Mouse (Mus musculus) brain, adult 2 months (tissue): ENCODE results near the gene Txnrd2.

ENCODE experiments used
- DNase-seq: peaks from one replicate; pipeline ENCODE4 v3.0.0; 2011; ENCODE audit warnings: low read depth, low spot score

Txnrd2 gene

DNA sequence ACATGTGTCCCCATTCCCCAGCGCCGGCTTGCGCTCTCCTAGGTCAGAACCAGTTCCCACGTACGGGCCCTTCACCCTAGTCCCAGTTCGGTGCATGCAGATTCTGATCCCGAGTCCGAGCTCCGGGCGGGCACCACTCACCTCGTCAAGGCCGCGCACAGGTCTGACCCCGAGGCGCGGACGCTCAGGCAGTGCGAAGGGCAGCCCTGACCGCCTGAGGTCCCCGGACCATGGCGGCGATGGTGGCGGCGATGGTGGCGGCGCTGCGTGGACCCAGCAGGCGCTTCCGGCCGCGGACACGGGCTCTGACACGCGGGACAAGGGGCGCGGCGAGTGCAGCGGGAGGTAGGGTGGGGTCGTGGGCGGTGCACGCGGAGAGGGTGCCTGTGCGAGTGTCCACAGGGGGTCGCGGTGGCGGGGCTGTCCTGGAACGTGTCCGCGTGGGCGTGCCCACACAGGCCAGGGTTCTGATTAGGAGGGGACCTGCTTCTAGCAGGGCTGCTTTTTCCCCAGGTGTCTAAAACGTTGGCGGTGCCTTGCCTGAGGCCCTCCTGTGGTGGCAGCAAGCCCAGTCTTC is at the start of gene Txnrd2:
Gene Txnrd2 (plus strand): TSS at position 170 of the 577 bp plus-strand sequence.
- DNase-seq = peak; percentile 77

DNA sequence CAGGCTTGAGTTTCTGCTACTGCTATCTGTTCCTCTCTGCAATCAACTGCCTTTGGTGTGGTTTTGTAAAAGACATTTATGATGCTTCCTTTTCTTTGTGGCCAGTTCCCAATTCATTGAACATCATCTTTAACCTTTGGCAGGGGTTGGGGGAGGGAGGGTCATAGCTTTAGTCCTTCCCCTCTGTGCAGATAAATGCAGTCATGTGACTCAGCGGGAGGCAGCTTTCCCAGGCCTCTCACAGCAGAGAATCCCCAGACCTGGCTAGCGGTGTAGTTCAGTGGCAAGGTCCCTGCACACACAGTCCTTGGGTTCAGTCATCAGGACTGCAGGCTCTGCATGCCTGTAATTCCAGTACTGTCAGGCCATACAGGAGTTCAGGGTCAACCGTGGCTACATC is 49.0 kb upstream of the Txnrd2 start:
- DNase-seq = no peak

DNA sequence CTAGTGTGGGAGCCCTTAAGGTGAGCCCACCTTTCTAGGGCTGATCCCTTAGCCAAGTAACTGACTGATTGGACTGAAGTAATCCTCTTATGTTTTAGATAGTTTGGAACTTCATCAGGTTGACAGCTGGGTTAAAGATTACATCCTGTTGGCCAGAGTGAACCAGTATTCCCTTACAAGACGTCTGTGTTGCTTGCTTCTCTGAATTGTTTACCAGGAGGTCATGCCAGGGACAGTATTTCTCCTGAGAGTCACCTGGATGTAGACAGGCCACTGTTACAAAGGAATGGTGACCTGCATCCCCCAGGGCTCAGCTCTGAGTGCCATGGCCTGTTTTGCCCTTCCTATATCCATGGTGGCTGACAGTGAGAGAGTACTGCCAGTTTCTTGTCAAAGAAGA is 47.7 kb upstream of the Txnrd2 start:
- no peak for DNase-seq

DNA sequence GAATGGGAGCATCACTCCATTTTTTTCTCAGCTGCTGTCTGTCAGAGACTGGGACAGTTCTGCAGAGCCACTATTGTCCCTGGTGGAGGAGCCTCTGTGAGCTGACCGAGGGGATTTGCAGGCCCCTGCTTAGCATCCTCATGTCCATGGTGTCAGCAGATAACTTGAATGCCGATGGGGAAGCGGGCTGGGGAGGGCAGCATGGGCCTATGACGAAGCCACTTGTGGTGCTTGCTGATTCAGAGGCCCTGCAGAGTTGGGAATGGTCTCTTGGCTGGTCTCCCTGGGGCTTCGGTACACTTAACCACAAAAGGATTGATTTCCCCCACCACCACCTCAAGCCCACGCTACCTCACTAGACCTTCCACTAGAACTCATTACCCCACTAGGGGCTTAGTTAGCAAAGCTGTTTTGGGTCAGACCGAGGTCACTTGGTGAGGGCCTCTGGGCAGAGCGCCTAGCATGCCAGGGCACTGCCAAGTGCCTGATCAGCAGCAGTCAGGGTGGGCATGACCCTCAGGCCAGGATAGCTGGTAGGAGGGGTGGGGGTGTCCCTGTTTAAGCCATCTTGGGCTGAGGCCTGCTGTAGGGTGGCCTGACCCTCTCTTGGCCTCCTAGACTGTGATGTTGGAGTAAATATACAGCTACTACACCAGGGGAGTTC is 46.7 kb upstream of the Txnrd2 start:
- no peak for DNase-seq

DNA sequence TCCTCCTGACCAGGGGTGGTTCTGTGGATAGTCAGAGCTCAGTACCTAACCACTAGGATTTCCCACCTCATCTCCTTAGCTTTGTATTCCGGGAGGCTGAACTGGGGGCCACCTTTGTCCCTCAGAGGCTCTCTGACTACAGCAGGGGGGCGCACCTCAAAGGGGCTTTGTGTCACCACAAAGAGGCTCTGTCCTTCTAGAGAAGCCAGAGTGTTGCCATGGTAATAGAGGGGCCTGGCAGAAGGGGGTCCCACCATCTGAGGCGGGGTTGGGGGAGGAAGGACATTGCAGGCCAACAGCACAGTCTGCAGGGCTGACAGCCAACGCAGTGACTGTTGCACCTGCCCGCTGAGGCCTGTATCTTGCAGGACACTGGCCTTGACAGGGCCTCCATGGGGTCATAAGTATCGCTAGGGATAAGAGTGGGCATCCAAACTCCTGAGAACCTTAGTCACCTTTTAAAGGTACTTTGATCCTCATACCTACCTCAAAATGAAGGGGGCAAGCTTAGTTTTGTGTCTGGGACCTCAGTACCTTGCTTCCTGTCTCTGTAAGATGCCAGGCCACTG is 45.6 kb upstream of the Txnrd2 start:
- DNase-seq = peak; percentile 38

DNA sequence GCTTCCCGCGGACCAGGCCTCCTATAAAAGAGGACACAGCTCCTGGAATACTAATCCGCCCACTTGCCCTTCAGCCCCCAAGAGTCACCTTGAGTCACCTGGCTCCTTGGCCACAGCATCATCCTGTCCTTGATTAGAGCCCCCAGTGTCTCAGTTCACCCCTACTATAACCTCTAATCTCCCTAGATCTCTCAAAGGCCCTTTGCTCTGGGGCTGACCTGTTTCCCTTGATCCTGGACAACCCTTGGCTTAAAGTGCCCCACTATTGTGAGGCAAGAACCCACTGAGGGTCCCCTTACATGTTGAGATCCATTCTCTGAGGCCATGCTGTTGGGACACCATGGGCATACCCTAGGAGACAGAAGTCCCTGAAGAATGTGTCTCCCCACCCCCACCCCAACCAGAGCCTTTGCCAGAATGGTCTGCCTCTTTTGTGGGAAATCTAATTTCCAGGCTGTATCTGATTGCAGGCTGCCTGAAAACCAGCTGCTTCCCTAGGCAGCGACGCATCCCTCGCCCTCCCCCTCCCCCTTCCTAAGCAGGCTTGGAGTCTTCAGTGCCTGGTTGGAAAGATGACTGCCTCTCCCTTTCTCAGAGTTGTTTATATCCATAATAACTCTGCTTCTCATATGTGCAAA is 44.4 kb upstream of the Txnrd2 start:
- peak; percentile 71 for DNase-seq

DNA sequence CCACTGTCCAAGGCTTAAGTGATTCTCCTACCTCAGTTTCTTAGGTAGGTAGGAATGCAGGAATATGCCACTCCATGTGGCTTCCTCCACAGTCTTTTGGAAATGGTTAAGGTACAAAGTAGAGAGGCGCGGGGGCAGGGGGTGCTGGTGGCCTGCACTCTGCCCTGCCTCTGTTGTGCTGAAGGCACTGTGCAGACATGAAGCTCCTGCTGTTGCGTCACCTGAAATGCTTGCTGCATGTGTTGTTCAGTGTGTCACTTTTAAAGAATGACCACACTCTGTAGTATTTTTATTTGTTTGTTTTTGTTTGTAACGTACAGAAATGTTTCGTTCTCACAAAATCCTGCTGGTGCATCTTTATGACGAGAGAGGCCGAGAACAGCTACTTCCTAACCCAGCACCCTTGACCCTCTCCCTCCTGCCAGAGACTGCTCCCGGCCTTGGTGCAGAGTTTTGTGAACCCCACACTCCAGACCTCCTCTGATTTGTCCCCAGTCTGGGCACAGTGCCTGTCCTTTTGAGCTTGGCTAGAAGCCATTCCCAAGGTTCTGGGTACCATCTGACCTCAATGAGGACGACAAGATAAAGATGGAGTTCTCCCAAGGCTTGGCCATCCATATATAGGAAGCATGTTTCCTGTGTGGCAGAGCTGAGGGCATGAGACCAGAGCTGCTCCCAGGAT is 43.0 kb upstream of the Txnrd2 start:
- DNase-seq = peak; percentile 65

DNA sequence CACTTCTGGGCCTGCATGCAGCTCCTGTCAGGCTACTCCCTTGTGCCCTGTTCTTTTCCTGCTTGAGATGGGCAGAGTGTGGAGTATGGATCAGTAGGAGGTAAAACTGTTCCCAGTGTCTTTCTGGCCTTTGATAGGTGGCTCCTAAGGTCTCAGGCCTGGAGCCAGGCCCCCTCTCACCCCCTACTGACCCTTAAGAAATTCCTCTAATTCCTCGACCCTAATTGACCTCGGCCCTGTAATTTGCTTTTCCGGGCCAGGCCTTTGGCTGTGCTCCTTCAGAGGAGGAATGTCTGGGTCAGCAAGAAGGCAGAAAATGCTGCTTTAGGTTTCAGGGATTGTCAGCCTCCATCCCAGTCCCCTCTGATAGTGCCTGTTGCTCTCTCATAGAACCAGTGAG is 42.4 kb upstream of the Txnrd2 start:
- DNase-seq = no peak

DNA sequence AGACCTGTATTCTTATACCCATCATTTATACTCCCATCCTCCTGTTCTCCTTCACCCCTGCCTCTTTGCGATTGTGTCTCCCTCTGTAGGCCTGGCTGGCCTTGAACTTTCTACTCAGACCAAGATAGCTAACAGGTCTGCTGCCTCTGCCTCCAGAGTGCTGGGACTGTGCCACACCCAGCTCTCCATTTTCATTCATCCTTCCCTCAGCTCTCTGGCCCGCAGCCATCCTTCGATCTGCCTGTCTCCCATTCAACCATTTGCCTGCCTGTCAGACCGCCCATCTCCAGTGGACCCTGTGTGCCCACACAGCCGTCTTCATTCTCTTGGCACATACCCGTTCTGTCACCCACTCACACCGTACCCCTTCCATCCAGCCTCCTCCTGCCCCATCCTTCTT is 42.0 kb upstream of the Txnrd2 start:
- DNase-seq = peak; percentile 33

DNA sequence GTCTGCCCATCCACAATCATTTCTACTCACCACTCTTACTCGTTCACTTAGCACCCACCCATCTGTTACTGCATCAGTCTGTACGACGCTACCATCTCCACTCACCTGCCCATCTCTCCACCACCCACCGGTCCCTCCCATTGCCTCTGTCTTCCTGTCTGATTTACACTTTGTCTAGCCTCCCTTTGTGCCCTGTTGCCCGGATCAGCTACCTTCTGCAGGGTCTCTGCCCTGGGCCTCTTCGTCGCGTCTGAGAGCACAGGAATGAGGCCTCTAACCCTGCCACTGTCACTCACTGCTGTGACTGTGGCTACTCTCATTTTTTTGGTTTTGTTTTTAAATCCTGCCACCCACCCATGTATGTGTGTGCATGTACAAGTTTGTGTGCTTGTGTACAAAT is 41.5 kb upstream of the Txnrd2 start:
- DNase-seq = no peak

DNA sequence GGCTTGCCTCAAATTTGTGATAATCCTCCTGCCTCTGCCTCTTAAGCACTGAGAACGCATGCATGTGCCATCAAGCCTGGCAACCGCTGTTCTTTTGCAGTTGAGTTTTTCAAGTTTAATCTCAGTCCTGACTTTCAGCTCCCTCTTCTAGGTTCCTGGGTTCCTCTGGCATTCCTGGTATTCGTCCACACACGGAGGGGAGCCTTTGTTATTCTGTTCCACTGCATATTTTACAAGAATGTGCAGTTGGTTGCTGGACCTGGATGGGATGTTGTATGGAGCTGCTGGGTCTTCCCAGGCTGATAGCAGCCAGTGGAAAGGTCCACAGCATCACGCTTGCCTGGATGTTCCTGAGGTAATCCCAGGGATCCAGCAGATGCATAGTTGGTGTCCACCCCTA is 40.8 kb upstream of the Txnrd2 start:
- DNase-seq = no peak

DNA sequence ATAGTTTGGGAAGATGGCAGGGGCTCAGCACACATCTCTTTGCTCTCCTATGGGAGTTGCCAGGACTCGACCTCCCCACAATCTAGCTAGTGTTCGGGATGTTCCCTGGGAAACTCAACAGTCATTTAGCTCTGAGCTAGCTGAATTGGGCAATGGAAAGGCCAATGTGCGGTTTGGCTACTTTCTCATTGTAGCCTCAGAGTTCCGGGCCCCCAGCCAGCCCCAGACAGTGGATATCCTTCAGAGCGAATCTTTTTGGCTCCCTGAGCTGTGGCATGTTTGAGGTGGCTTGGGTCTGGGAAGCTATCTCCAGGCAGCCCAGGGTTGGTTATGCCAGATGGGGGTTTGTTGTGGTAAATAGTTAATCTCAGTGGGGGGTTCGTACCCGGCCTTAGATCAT is 39.7 kb upstream of the Txnrd2 start:
- peak; percentile 66 for DNase-seq

DNA sequence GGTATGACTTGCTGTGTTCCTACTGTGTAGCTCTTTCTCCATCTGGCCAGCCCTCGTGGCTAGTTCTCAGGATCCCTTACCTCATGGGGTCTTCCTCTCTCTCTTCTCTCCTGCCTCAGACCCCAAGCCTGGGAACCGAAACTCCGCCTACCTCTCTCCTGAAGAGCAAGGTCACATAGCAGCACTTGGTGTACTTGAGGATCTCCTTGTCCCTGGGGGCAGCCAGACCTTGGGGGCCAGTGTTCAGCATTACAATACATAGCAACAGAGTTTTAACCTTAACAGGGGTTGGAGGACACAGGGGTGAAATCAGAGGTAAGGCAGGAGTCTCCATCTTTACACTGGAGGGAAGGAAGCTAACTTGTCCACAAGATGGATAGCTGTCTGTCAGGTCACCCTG is 39.2 kb upstream of the Txnrd2 start:
- DNase-seq = no peak

DNA sequence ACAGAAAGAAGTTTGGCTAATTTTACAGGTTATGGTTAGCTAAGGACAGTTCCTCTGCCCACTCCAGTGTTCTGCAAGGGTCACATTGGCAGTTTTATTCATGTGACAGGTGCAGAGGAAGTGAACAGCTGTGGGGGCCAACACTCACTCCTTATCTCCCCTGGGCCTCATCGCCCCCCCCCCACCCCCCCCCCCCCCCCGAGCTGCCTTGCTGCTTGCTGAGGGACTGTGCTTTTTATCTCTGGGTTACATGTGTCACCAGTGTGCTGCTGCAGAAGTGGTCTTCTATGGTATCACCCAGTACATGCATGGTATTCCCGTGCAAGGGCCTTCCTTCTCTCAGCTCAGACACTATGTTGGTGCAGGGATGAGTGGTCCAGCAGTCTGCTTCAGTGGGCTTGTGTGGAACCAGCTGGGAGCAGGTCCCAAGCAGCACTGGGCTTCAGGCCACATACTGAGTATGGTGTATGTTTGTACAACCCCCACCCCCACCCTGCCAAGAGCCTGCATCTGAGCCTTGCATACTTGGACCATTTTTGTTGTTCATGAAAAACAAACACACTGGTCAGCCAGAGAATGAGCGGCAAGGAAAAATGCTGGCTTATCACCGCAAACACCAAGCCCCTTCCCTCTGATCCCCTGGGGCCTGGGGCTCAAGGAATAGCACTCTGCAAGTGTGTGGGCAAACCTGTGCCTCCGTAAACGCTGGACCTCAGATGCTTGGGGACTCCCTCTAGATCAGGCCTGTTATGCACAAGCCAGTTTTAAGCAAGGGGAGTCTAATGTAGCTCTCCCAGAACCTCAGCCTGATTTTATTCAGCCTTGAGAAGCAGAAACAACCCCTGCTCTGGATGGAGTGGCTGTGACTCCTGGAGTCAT is 38.2 kb upstream of the Txnrd2 start:
- no peak for DNase-seq

DNA sequence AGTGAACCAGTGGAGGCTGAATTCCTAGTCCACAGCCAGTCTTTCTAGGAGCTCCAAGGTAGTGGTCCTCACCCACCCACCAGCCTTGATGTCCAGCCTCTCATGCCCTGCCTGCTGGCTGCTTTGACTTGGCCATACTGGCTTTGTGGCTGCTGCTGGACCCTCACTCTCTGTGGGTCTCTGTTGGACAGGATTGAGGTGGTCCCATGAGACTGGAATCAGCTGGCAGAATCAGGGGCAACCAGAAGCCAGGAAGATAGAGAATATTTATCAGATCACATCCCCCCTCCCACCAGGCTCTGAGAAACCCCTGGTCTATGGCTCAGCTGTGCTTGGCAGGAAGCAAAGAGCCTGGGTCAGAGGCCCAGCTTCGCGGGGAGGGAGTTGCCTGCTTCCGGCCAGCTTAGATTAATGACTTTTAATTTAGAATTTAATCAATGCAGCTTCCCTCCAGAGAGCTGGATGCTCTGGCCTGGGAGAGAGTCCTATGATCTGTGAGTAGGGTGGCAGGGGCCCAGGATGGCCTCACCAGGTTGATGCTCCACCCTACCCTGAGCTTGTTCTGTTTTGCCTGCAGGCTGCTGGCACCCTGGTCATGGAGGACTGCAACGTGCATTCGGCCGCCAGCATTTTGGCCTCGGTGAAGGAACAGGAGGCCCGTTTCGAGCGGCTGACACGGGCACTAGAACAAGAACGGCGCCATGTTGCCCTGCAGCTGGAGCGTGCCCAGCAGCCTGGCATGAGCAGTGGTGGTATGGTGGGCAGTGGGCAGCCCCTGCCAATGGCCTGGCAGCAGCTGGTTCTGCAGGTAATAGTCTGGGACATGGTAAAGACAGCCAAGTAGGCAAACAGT is 37.4 kb upstream of the Txnrd2 start:
- DNase-seq = no peak

DNA sequence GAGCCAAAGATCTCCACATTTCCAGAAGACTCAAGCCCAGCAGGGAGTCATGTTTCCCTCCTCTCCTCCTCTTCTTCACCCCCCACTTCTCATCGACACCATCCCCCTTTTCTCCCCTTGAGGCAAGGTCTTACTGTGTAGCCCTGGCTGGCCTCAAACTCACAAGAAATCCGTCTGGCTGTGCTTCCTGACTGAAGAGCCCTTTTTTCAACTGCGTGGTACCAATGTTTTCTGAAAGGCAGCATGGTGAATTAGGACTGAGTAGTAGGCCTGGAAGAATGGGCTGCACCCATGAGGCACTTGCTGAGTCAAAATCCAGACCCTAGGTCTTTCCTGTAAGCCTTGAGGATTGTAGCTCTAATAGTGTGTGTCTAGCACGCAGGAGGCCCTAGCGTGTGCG is 35.8 kb upstream of the Txnrd2 start:
- DNase-seq = no peak

DNA sequence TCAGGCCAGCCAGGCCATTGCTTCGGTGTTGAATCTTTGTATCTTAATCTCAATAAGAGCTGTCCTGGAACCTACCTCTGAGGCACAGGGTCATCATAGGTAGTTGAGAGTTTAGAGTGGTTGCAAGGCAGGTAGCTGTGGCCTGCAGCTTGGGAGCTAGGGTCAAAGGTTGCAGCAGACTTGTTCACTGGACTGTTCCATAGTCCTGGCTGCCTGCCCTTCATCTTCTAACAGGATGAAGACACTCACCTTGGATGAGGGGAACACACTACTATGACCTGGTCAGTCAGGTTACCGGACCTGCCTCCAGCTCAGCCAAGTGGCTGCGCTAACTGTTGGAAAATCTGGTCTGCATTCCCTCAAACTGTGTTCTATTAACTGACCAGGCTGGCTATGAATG is 35.1 kb upstream of the Txnrd2 start:
- no peak for DNase-seq

DNA sequence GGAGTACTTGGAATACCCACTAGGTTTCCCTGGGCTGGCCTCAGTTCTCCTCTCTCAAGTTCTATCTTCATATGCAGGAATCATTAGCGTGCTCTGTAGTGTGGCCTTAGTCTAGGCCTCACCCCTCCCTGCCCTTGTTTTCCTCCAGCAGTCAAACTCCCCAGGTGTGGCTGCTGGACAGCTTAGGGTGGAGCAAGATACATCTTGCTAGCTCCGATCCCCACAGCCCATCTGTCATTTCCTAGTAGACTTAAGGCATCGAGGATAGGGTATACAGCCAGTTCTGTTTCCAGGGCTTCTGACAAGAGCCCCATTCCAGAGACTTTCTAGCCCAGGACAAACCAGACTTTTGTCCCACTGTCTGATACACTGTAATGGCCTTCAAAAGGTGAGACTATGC is 34.5 kb upstream of the Txnrd2 start:
- DNase-seq = no peak

DNA sequence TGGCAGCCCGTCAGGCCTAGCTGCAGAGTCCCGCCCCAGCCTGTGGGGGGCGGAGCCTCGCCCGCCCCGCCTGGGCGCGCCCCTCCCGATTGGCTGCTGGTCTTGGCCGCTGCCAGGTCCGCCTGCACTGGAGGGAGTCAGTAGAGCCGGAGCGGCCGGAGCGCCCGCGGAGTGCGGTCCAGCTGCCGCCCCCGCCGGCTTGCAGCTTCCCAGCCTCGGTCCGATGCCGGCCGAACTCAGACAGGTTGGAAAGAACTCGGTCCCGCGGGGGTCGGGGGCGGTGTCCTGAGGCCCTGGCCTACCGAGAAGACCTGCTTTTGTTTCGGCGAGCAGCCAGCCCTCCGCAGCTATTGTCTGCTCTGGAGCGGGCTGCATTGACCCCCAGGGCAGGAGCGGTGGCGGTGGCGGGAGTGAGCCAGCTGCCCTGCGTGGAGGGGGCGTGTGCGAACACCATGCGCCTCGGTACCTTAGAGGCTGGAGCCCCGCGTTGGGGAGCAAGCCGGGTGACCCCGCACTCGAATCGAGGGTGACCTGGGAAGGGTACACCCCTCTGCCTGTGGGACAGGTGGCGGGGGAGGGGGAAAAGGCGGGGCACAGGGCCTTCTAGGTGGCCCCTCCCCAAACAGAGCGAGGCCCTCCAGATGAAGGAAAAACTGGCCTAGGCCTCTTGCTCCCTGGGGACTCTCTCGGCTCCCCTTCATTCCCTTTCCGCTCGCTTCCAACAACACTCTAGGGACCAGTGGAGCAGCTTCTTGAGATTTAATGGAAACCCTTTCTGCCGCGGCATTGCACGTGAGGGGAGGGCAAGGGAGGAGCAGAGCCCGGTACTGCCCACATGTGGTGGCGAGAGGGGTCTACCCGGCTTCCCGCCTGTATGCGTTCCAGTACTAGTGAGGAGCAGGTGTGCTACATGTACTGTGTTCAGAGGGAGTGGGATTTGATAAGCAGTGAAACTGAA is 33.4 kb upstream of the Txnrd2 start:
- peak; percentile 88 for DNase-seq
